Mouse (Mus musculus): ENCODE data around the gene Pkn3. TPM values are rescaled to one million over a fixed set of nuclear protein-coding genes. Genes with fewer than 3 reads are reported as not detected.
"Not testable (repeated sequence)": the region's sequence is repeated elsewhere in the genome, so short reads cannot be mapped to it uniquely, and the experiment has no call there.

Gene Pkn3
- polyA plus RNA-seq, 1 experiment from 2014 or later = 13.8 TPM

DNA sequence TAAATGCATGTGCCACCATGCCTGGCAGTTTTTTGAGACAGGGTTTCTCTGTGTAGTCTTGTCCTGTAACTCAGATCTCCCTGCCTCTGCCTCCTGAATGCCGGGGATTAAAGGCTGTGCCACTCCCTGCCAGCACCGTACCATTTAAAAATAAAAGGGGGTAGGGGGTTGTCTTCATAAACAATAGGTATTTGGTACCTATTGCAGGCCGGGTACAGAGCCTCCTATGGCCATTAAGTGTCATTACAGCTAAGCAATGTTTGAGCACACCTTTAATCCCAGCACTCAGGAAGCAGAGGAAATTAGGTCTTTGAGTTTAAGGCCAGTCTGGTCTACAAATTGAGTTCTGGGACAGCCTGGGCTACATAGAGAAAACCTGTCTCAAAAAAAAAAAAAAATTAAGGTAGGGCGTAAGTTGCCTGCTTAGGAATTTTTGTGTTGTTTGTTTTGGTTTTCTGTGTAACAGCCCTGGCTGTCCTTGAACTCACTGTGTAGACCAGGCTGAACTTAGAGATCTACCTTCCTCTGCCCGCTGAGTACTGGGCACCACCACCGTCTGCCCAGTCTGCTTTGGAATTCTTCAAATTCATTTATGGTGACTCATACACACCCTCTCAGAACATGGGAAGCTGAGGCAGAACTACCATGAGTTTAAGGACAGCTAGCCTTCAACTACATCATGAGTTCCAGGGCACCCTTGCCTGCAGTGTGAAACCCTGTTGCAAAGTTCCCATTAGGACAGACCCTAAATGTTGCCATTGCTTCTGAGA is 25.3 kb upstream of the Pkn3 start:
- Histone ChIP-seq H3K27ac (no peak overlapping the region), H3K4me3 (no peak overlapping the region), H3K9me3 (no peaks in the 10 kb centered on the region), H3K36me3 (no peaks in the 10 kb centered on the region), H3K27me3 (ENCODE audit: insufficient read depth, poor library complexity, severe bottlenecking) (no peaks in the 10 kb centered on the region), H3K4me1 (peaks cover 7% of the 10 kb centered on the region)
- no peak for DNase-seq (ENCODE audit: low spot score)
- 38% methylated on average over 6 of the region's 6 CpGs for WGBS

DNA sequence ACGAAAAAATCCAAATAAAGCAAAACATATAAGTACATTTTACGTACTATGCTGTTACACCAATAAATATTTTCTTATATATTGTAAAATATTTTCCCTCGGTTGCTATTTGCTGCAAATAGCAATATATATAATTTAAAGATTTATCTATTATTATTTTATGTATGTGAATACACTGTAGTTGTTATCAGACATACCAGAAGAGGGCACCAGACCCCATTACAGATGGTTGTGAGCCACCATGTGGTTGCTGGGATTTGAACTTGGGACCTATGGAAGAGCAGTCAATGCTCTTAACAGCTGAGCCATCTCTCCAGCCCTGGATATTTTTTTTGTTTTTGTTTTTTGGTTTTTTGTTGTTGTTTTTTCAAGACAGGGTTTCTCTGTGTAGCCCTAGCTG is 22.2 kb upstream of the Pkn3 start:
- DNase-seq (ENCODE audit: low spot score); H3K9me3 ChIP-seq; H3K27me3 ChIP-seq (ENCODE audit: insufficient read depth, poor library complexity, severe bottlenecking); H3K36me3 ChIP-seq; H3K4me3 ChIP-seq; H3K27ac ChIP-seq; H3K4me1 ChIP-seq: not testable (repeated sequence)
- 91% methylated on average over 3 of the region's 3 CpGs for WGBS

- Histone ChIP-seq H3K27ac (no peak overlapping the region), H3K4me3 (no peak overlapping the region), H3K36me3 (no peaks in the 10 kb centered on the region), H3K27me3 (ENCODE audit: insufficient read depth, poor library complexity, severe bottlenecking) (no peaks in the 10 kb centered on the region), H3K4me1 (peaks cover 13% of the 10 kb centered on the region), H3K9me3 (no peaks in the 10 kb centered on the region)
- DNase-seq (ENCODE audit: low spot score) = no peak
- WGBS = 74% methylated on average over 3 of the region's 3 CpGs
Measured at GRCm38 (mm10) chr2:30056736-30057135, 20.7 kb upstream of the Pkn3 start.

DNA sequence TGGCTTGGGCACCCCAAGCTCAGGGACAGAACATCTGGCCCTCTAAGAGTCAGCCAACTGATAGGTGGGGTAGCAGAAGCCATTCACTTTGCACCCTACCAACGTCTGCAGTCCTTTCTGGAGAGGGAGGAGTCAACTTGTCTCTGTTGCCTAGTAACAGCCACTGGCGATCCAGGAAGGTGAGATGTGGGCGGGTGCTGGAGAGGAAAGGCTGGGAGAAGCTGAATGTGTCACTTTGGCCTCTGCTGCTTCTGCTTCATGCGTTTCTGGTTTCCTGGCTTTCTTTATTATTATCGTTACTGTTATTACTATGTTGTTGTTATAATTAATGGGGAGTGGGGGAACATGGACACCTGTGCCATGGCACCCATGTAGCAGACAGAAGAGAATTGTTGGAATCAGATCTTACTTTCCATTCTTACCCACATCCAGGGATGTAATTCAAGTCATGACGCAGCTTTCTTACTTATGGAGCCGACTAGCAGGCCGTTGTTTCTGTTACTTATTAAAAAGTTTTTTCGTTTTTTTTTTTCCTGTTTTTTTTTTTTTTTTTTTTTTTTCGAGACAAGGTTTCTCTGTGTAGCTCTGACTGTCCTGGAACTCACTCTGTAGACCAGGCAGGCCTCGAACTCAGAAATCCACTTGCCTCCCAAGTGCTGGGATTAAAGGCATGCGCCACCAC is 20.1 kb upstream of the Pkn3 start, which contains the start of gene Set:
Set (plus strand) TSS at position 156 of the 682 bp plus-strand sequence.
- WGBS = 49% methylated on average over 12 of the region's 12 CpGs
- Histone ChIP-seq H3K27ac (no peak within 1 kb of the TSS), H3K4me3 (no peak within 1 kb of the TSS), H3K4me1 (peaks cover 14% of the 10 kb centered on the region), H3K36me3 (no peaks in the 10 kb centered on the region), H3K9me3 (no peaks in the 10 kb centered on the region), H3K27me3 (ENCODE audit: insufficient read depth, poor library complexity, severe bottlenecking) (no peaks in the 10 kb centered on the region)
- DNase-seq (ENCODE audit: low spot score) = no peak

DNA sequence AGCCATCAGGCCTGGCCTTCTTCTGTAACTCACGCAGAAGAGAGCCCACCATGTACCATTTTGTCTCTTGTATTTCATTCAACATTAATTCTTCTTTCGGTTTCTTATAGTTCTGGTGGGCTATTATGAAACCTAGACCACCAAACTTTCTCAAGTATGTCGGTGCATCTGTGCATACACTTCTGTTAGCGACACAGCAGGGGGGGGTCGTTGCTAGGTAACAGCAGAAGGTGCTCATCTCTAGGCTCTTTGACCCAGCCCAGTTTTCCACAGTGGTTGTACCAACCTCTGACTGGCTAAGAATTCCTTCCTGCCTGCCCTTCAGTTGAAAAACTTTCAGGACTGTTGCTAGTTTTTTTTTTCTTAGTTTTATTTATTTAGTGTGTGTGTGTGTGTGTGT is 19.1 kb upstream of the Pkn3 start:
- no peak overlapping the region for H3K4me3 ChIP-seq
- DNase-seq (ENCODE audit: low spot score) = no peak
- 58% methylated on average over 5 of the region's 5 CpGs for WGBS
- H3K4me1 ChIP-seq = peaks cover 18% of the 10 kb centered on the region
- no peak overlapping the region for H3K27ac ChIP-seq
- H3K9me3 ChIP-seq = no peaks in the 10 kb centered on the region
- H3K27me3 ChIP-seq (ENCODE audit: insufficient read depth, poor library complexity, severe bottlenecking) = no peaks in the 10 kb centered on the region
- no peaks in the 10 kb centered on the region for H3K36me3 ChIP-seq

DNA sequence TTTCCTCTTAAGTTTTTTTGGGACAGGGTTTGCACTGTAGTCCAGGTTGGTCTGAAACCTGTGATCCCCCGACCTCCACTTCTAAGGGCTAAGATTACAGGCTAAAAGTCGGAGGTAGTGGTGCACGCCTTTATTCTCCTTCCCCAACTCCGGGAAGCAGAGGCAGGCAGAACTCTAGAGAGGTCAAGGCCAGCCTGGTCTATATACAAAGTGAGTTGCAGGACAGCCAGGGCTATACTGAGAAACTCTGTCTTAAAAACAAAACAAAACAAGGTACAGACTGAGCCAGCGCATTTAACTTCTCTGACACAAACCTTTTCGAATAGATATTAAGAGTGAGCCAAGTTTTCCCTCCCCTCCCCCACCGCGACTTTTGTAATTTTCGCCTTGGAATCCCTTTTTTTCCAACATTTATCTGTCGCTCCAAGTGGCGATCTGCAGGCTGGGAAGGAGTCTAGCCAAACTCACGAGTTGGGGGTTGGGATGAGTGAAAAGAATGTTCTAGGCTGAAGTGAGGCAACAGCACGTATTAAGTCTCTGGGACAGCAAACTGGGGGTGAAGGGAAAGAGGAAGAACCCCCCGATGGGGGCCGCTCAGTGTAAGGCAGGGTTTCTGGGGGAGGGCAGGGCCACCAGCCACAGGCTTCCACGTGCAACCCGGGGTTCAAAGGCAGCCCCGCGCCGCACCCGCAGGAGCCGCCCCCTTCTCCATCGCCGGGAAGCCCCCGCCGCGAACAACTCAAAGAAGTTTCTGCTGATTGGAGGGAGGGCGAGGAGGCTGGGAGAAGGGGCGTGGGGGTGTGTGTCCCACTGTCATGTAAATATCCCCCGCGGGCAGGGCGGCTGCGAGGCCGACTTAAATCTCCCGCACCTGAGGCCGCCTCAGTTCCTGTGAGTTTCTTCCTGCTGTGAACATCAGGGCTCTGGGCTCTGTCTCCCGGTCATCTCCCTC is 16.0 kb upstream of the Pkn3 start:
- Histone ChIP-seq H3K36me3 (no peaks in the 10 kb centered on the region), H3K27ac (peak overlapping the region; percentile 95), H3K27me3 (ENCODE audit: insufficient read depth, poor library complexity, severe bottlenecking) (no peaks in the 10 kb centered on the region), H3K4me3 (peak overlapping the region; percentile 77), H3K4me1 (peaks cover 39% of the 10 kb centered on the region), H3K9me3 (no peaks in the 10 kb centered on the region)
- DNase-seq (ENCODE audit: low spot score) = peak; percentile 92
- WGBS = 7% methylated on average over 37 of the region's 37 CpGs

DNA sequence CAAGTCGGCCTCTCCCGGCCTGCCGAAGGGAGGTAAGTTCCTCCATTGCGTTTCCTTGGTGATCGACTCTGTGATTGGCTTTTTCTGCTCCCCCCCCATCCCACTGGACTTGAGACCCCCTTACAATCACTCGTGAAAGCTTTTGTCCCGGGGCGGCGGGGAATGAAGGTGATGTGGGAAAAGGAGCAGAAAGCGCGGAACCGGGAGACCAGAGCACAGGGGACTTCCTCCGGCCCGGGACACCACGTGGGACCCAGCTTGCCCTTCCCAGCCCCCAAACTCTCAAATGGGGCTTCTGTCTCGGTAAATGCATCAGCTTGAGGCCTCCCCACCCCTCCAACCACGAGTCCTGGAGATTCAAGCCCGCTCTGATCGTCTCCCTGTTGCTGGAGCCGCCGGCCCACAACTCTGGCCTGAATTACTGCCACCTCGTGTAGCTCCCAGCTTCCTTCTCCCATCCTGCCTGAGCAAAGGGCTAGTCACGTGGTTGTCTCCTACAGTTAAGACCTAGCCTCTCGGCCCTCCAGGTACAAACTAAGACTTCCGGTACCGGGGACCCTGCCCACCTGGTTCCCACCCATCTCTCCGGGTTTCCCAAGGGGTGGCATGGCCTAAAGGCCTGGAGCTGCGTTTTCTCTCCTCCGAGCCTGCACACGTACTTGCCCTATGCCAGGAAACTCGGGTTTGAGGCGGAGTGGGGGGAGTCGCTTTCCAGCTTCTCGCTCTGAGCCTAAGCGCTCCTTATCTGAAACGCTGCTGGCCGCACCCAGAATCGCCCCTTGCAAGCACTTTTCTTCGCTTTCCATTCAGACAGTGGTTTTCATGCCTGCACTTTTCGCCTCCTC is 15.0 kb upstream of the Pkn3 start:
- H3K27ac ChIP-seq = peak overlapping the region; percentile 95
- no peaks in the 10 kb centered on the region for H3K9me3 ChIP-seq
- DNase-seq (ENCODE audit: low spot score) = peak; percentile 94
- no peaks in the 10 kb centered on the region for H3K36me3 ChIP-seq
- no peaks in the 10 kb centered on the region for H3K27me3 ChIP-seq (ENCODE audit: insufficient read depth, poor library complexity, severe bottlenecking)
- peak overlapping the region; percentile 77 for H3K4me3 ChIP-seq
- H3K4me1 ChIP-seq = peaks cover 32% of the 10 kb centered on the region
- under 1% methylated on average over 40 of the region's 40 CpGs for WGBS

- Histone ChIP-seq H3K9me3 (no peaks in the 10 kb centered on the region), H3K27ac (peak overlapping the region; percentile 95), H3K36me3 (peaks cover 2% of the 10 kb centered on the region), H3K4me3 (peak overlapping the region; percentile 77), H3K4me1 (peaks cover 37% of the 10 kb centered on the region), H3K27me3 (ENCODE audit: insufficient read depth, poor library complexity, severe bottlenecking) (no peaks in the 10 kb centered on the region)
- no peak for DNase-seq (ENCODE audit: low spot score)
- WGBS = 4% methylated on average over 8 of the region's 8 CpGs
Measured at GRCm38 (mm10) chr2:30063235-30063634, 14.2 kb upstream of the Pkn3 start.

- WGBS = 8% methylated on average over 3 of the region's 3 CpGs
- peaks cover 41% of the 10 kb centered on the region for H3K4me1 ChIP-seq
Measured at GRCm38 (mm10) chr2:30063791-30064190, 13.7 kb upstream of the Pkn3 start.

DNA sequence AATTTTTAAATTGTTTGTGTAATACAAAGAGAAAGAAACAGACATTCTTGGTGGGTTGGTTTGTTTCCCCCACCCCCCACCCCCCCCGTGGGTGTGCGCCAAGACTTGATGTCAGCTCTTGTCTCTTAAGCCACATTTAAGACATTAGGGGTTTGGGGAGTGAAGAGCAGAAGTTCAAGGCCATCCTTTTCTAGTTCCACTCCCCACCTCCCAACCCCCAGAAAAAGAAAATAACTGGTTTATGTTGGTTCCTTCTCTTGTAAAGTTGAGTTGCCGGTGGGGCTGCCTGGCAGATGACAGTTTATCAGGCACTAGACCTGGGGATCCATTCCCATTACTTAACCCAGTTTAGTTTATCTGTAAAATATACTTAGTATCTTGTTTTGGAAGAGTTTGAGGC is 13.2 kb upstream of the Pkn3 start:
- peak overlapping the region; percentile 95 for H3K27ac ChIP-seq
- DNase-seq (ENCODE audit: low spot score) = no peak
- peaks cover 12% of the 10 kb centered on the region for H3K36me3 ChIP-seq
- H3K4me1 ChIP-seq = peaks cover 41% of the 10 kb centered on the region
- WGBS = 36% methylated on average over 3 of the region's 3 CpGs
- peak overlapping the region; percentile 77 for H3K4me3 ChIP-seq
- H3K27me3 ChIP-seq (ENCODE audit: insufficient read depth, poor library complexity, severe bottlenecking) = no peaks in the 10 kb centered on the region
- no peaks in the 10 kb centered on the region for H3K9me3 ChIP-seq

More at GRCm38 (mm10) chr2:30063791-30064190, 13.7 kb upstream of the Pkn3 start:
- Histone ChIP-seq H3K9me3 (no peaks in the 10 kb centered on the region), H3K36me3 (peaks cover 8% of the 10 kb centered on the region), H3K27ac (peak overlapping the region; percentile 95), H3K4me3 (peak overlapping the region; percentile 77), H3K27me3 (ENCODE audit: insufficient read depth, poor library complexity, severe bottlenecking) (no peaks in the 10 kb centered on the region)
- no peak for DNase-seq (ENCODE audit: low spot score)

DNA sequence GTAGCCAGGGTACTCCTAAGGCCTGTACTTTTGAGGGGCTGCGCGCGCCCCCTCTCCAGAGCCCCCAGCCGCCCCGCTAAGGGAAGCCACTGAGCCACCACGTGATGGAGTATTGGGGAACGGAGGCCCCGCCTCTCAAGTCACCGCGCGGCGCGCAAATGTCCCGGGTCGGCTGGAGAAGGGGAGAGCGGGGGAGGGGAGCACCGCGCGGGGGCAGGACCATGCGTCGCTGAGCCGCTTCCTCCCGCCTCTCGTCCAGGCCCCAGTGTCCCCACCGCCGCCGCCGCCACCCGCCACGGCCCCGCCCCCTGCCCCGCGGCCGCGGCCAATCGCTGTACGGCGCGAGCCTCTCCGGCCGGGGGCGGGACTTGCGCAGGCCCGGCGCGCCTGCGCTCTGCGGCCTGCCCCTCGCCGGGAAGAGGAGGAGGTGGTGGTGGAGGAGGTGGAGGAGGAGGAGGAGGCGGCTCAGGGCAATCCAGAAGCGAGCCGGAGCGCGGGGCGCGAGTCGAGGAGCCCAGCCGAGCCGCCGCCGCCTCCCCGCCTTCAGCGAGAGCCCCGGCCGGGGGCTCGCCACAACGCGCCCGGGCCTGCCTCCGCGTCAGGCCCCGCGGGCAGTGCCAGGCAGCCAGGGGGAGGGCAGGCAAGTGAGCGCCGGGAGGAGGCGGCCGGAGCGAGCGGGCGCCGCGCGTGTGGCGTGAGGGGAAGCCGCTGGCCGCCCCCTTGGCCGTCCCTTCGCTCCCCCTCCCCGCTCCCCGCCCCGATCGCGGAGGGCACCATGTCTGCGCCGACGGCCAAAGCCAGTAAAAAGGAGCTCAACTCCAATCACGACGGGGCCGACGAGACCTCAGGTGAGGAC is 11.2 kb upstream of the Pkn3 start:
- peak overlapping the region; percentile 100 for H3K27ac ChIP-seq
- peak overlapping the region; percentile 93 for H3K4me3 ChIP-seq
- DNase-seq (ENCODE audit: low spot score) = peak; percentile 98
- peaks cover 39% of the 10 kb centered on the region for H3K4me1 ChIP-seq
- H3K9me3 ChIP-seq = no peaks in the 10 kb centered on the region
- under 1% methylated on average over 80 of the region's 101 CpGs for WGBS
- H3K36me3 ChIP-seq = peaks cover 27% of the 10 kb centered on the region
- H3K27me3 ChIP-seq (ENCODE audit: insufficient read depth, poor library complexity, severe bottlenecking) = no peaks in the 10 kb centered on the region

All from heart, embryonic 10.5 days (tissue).